Mouse (Mus musculus) kidney, adult 9 months (tissue): ENCODE measurements around the gene Pum1.
A peak's percentile ranks its signal among the peaks of the same experiment; 100 is the strongest.

Experiments used
- DNase-seq: peaks from one replicate; pipeline ENCODE4 v3.0.0; 2022

Pum1 gene

DNA sequence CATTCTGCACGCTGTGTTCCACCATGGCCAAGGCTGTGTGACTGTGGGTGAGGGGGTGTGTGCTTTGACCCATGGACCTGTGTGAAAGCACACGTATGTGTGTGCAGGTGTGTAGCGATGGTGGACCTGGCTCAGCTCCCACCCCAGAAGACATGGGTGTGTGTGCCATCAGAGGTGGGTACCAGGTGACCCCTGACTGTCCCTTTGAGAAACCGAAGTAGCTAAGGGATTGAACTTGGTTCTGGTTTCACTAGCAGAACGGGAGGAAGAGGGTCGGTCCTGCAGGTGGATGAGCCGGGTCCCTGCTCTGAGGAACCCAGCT, 130.0 kb downstream of the Pum1 start:
- no peak for DNase-seq

DNA sequence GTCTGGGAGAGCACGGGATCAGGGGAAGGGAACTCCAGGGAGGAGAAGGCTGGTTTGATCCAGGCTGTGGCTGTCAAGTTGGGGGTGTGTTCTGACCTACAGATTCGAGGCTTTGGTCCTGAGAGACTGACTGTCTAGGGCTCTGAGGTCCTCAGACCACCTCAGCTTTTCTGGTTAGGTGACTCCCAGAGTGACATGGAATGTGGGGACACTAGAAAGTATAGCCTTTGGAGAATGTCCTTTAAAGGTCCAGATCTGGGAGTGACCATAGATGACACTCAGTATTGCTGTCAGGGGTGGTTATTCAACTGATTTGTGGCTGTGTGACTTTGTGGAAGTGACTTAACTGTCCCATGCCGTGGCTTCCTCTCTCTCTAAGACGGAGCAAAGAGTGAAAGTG, 131.7 kb downstream of the Pum1 start:
- no peak for DNase-seq

DNA sequence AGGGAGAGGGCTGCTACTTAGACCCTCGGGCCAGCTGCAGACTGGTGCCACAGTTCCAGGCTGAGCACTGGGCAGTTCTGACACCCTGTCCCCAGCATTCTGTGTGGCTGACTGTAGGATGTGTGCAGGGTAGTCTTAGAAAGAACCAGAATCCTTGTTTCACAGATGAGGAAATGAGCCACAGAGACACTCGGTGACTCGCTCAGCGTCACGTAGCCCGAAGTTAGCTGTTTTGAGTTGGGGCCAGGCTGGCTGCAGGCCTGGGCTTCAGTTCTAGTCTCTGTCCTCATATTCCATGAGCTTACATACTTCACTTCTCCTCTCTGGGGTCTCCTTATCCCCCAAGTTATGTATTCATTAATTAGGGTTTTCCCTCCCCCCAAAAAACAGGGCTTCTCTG, 132.8 kb downstream of the Pum1 start:
- DNase-seq: no peak

DNA sequence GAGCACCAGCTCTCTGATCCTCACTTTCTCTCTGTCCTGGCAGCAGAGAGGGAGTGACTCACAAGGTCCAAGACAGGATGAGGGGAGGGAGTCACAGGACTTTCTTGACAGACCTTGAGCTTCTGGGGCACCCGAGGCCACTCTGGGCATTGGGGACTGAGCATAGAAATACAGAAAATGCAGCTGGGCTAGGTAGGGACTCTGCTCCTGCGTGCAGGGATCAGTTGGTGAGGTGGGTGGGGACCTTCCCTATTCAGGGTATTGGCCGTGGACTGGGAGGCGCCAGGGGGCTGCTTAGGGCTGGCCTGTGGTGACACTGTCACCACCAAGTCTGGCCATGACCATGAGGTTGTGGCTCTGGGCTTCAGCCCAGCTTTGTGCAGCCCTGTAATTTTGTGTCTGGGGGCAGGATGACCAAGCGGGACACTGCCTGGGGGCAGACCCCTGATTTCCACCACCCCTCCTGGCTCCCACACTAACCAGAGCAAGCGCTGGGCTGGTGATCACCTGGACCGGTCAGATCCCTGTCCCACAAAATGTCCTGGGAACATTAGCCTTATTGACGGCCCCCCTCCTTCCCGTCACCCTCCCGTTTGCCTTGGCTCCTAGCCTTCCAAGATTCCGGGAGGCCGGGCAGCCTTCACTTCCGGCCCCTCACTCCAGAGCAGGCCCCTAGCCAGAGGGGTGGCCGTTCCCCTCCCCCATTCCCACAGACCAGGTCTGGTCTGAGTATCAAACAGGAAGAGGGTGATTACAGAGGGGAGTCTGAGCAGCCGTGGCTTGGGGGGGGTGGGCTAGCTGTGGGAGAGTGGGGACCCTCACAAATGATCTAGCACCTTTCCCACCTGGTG, 134.3 kb downstream of the Pum1 start:
- peak; percentile 47 for DNase-seq

DNA sequence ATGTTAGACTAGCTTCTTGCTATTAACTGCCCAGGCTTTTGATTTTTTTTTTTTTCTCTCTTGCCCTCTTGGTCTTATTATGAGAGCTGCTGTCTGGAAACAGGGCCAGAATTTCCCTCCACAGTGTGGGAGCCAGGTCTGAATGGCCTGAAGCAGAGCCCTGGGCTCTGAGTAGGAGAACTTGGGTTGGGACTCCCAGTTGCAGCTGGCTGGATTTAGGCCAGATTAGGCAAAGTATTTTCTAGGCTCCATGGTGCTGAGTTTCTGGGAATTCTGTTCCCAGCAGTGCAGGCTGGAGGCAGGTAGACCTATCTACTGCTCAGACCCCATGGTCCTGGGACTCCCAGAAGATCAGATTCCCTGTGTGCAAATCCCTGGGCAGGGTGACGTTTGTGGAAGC, 135.3 kb downstream of the Pum1 start:
- no peak for DNase-seq

DNA sequence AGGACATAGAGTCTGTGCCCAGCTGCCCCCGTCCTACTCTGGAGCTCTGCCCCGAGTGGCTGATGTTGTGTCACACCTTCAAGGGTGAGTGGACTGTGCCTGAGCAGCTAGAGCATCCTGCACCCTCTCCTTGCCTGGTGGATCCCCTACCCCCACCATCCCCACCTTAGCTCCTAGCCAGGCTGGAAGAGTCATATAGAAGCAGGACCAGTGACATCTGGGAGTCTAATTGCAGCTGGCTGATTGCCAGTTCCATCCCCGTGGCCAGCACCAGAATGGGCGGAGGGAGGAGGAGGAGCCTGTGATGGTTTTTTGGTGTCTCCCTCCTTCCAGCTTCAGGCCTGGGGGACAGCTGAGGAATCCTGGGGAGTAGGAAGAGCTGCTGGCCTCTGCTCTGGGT, 136.0 kb downstream of the Pum1 start:
- no peak for DNase-seq

DNA sequence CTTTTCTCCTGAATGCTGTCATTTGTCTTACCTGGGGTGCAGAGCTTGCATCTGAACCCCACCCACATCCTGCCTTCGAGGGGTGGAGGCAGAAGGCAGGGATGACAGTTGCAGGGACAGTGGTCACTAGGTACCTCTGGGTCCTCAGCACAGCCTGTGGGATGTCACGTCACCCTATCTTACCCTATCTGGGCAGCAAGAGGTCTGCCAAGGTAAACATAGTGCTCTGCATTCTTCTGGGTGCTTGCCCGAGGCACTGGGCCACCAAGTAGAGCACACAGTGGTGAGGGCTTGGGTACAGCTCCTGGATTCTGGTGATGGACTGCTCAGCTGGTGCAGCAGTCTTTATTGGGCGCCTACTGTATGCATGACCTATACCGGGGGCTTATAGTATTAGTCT, 136.5 kb downstream of the Pum1 start:
- no peak for DNase-seq

DNA sequence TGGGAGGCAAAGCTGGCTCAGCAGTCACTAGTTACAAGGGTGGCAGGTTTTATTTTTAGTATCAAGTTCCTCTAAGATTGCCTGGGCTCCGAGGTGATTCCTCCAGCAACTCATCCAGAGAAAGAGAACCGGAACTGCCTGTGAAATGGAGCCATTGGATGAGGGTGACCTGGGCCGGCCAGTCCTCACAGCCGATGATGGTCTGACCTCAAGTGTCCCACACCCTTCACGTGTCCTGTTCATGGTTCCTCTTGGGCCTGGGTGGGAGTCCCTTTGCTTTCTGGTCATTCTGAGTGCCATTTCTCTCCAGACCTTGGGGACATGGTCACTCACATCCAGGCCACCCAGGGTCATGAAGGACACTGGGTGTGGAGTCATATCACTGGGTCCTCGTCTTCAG, 137.0 kb downstream of the Pum1 start:
- DNase-seq: no peak

DNA sequence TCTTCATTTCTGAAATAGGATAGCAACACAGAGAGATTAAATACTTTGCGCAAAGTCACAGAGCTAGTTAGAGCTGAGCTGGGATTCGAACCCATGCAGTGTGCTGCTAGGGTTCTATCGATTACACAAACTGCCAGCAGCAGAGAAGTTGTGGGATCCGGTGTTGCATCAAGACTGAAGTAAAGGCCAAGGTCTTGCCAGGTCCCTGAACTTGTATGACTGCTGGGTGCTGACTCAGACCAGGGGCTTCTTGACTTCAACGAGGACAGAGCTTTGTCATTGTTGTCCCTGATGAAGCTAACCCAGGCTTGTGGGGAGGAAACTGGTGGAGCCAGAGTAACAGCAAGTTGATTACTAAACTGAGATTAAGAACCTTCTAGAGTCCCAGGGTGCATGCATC, 138.1 kb downstream of the Pum1 start:
- DNase-seq: no peak

DNA sequence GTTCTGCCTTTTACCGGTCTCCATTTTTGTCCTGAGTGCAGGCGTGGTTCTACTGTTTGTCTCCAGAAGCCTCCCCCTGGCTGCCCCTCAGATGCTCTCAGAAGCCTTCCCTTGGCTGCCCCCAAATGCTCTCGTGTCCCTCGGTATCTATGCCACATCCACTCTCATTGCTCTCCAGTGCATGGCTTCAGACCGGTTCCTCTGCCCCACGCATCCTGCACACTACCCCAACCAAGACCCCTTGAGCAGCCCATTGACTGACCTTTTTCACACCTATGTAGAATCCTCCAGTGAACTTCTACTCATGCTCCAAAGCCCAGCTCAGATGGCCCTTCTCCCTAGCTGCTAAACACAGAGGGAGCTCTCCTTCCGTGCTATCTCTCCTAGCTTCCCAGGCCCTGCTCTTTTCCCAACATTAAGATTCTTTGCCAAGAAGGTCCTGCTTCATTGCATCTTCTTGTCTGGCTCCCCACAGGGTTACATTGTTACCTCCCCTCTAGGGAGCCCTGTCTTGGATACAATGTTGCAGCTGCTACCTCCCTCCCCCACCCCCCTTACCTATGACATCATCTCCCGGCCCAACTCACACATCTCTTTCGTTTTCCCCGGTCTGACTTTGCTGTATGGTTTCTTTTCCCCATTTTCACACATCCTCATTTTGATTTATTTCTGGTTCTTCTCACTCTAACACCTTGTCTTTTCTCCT, 138.7 kb downstream of the Pum1 start:
- no peak for DNase-seq

DNA sequence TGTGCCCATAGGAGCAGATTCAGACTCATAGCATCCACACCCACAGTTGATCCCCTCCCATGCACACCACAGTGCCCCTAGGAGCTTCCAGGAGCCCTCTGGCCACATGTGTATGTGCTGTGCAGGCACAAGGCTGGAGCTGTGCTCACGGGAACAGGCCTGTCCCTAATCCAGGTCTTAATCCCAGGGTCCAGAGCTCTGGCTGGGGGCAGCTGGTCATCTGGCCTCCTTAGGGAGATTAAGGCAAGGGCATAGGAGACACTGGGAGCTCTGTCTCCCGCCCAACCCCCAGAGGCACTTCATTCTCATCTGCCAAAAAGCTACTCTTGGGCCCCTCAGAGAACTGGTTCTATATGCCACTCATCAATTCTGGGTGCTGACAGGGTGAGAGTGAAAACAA, 140.5 kb downstream of the Pum1 start:
- no peak for DNase-seq

DNA sequence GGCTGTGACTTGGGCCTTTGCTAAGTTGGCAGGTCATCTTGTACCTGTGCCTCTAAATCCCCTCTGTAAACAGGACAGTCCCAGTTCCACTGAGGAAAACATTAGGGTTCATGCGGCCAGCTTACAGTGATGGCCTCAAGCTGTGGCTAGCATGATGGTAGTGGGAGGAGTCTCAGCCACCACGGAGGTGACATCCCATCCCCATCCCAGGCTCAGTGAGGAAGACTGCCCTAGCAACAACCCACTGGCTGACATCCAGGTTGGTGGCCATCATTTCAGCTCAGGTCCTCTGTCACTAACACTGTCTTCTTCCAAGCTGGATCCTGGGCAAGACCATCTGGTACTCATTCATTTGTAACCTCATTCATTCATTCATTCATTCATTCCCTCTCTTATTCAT, 141.2 kb downstream of the Pum1 start:
- no peak for DNase-seq

DNA sequence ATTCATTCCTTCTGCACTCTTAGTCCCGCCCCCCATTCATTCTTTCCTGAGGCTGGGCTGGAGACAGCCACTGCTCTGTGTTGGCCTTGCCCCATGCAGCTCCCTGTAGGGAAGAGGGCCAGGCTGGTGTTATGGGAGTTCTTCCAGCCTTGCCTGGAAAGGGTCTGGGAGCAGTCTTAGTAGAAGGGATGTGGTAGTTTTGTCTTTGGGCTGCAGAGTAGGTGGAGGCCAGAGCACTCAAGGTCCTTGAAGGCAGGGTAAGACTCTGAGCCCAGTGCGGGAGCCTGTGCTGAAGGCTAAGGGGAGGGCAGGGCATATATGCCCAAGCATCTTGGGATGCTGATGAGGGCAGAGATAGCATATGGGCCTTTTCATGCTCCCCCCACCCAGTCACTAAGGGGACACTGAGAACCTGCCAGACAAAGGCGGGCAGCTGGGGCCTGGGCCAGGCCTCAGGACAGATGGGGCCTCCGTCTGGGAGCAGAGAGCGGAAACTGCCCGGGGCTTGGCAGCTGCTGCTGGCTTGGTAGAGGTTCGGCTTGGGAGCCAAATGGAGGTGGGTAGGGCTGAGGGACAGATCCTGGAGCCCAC, 141.7 kb downstream of the Pum1 start:
- no peak for DNase-seq

DNA sequence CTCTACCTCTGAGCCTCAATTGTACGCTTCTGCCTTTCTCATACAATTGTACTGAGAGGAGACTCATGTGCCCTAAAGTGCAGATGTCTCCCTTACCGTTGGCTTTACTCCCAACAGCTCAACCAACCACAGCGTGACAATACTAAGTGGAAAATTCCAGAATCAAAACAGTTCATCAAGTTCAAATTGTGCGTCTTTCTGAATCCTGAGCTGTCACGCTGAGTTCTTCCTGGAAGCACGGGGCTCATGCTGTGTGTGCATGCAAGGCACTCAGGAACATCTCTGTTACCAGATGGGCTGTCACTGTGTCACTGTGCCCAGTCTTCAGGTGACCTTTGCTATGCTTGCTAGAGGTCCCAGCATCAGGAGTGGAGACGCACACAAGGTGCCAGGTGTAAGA, 142.6 kb downstream of the Pum1 start:
- no peak for DNase-seq

DNA sequence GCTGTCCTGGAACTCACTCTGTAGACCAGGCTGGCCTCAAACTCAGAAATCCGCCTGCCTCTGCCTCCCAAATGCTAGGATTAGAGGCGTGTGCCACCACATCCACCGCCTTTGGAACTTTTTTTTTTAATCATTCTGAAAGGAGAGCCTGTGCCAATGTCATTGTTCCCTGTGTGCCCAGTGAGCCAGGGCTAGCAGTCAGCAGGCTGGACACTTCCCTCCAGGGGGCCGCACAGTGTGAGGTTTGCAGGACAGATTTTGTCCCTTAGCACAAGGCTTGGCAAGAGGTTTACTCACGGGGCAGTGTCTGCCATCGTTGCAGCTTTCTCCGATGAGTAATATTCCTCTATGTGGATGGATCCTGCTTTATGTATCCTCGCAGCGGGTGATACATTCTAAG, 143.6 kb downstream of the Pum1 start:
- no peak for DNase-seq

DNA sequence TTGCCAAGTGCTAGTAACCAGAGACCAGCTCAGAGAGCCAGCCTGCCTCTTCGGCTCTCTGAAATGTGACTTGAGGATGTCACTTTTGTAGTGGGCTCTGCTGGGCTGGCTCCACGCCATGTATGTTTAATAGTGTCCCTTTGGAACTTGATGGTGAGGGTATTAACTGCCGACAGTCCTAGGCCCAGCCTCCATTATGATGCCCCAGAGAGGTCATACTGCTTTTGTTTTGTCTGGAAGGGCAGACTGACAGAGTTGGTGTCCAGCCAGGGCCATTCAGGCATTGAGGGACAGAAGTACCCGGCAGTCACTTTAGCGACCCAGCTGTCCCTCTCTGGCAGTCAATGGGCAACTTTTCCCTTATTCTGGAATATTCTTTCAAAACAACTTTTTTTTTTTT, 146.7 kb downstream of the Pum1 start:
- no peak for DNase-seq

DNA sequence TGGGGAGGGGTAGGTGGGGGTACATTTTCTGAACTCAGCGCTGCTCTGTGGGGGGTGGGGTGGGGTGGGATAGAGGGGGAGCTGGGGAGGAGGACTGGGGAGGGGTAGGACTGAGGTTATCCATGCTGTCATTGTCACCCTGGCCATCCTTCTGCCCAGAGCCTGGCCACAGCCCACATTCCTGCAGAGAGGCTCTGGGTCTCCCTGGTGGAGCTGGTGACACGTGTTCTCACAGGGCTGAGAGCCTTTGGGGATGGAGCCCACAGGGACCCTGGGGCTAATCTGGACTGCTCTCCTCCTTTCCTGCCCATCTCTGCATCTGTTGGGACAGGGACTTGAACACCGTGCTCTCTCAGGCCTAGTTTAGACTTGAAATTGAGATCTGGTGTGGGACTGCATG, 147.7 kb downstream of the Pum1 start:
- DNase-seq: no peak

DNA sequence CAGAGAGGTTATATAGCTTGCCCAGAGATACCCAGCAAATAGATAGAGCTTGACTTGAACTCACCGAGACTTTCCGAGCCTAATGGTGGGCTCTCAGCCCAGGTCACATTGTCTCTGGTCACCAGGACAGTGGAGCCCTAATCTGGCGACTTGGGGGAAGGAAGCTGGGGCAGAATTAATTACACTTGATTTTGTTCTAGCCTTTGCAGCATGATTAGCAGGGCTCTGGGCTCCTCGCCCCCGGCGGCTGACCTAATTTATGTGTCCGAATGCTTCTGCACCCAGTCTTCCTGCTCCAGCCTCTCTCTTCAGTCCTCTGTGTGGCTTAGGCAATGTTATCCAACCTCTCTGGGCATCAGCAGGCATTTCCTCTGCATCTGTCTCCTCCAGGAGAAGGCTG, 148.3 kb downstream of the Pum1 start:
- DNase-seq: no peak

DNA sequence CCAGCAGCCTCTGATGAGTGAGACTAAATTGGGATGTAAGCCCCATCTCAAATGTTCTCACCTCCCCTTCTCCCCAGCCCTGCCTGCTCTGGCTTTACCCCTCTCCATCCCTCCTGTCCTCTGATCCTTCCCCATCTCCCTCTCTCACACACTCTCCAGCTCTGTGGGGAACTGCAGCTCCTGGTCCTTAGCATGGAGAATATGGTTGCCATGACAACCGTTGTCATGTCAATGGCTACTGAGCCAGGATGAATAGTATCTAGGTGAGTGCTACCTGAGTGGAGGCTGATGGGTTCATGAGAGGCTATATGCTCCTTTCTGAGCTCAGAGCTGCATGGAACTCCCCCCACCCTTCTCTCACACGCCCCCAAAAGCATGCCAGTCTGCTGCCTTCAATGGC, 150.8 kb downstream of the Pum1 start:
- DNase-seq: no peak

DNA sequence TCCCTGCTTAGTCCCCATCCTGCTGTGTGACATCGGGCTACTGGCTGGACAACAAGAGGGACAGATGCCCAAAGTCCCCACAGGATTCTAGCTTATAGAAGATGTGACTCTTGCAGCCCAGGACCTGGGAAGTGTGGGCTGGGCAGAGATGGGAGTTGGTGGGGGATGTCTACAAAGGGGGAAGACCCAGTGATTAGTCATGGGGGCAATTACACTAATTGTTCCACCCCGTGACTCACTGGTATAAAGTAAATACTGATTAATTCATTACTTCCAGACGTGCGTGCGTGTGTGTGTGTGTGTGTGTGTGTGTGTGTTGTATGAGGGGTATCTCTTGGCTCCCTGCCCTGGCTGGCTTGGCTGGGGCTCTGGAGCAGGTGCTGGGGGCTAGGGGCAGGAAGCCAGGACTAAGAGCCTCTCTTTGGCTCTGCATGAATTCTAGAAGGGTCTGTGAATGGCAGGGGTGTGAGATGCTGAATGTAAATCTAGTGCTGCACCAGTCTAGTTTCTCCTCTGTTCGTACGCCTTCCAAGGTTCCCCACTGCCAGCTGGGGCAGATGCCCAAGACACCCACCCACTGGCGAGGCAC, 151.7 kb downstream of the Pum1 start:
- DNase-seq: no peak

DNA sequence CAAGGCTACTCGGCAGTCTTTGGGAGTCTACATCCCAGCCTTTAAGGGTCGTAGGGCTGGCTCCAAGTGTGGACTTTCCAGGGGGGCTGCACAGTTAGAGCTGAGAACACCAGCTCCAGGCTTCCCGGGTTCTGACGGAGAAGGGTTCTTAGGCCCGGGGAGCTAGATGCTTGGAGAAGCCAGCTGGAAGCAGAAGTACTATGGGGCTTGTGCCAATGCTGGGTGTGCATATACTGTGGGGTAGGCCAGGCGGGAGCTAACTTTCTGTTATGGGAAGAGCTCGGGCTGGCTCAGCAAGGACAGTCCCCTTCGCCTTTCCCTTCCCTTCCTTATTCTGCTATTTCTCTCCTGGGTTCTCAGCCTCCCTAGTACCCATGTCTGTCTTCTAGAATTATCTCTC, 152.7 kb downstream of the Pum1 start:
- no peak for DNase-seq

DNA sequence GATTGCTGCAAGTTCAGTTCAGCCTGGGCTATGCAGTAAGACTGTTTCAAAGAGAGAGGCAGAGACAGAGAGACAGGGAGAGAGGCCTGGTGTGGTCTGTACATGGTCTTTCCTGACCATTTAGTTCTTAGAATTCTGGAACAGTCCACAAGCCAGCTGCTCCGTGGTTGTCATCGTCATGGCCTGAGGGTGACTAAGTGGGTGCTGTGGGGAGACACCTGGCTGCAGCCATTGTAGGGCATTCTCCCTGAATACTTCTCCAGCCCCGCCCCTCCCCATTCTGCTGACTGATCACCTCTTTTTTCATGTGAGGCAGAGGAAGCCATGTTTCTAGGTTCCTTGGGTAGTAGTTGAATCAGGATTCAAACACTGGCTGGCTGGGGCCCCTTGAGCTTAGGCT, 156.7 kb downstream of the Pum1 start:
- no peak for DNase-seq

DNA sequence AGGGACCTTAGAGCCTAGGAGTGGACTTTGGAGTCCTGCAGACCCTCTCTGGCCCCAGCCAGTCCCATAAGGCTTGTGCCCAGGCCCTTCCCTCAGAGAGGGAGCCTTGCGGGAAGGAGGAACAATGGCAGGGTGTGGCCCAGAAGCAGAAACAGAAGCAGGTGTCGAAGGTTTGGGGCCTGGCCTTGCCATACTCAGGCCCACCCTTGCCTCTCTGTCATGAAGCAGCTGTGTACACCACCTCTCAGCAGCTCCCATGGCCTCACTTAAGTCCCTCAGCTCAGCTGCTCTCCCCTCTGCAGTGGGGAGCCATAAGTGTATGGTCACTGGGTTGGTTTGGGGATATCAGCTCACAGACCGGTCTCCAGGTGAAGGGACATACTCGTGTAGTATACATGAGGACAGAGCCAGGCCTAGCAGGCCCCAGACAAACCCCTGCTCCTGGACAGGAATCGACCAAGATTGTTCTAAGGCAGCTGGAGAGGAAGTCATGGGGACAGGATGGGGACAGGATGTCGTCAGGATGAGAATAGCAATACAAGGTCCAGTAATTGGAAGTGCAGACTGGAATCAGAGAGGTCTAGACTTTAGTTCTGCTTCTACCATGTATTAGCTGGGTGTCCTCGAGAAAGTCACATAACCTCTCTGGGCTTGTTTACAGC, 157.6 kb downstream of the Pum1 start:
- peak; percentile 29 for DNase-seq
